Mouse (Mus musculus): ENCODE measurements around the gene Psd4.

DNA sequence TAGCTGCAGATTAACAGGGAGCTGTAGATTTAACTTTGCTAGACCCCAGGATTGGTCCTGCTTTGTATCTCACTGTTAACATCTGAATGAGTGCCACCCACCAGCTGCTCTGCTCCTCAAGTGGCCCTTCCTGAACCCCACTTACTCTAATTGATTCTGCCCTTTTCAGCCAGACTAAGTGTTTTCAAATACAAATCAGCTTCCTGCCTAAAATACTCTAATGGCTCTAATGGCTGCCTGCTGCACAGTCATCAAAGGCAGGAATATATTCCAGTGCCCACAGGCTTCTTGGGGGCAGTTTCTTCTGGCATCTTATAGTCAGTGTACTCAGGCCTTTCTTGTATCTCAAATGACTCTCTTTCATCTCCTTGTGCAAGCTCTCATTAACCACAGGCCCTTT is 74.5 kb downstream of the Psd4 start:
- TF ChIP-seq POLR2A (IDR thresholded peaks at IDR 0.05; ENCODE audit: borderline replicate concordance, extremely low read depth, low read depth, low read length): no peak
- TF ChIP-seq CTCF (IDR thresholded peaks at IDR 0.05; ENCODE audit: insufficient read depth, low read length): no peak
